Mouse (Mus musculus): ENCODE data around the gene Sdccag8.

The Sdccag8 gene

DNA sequence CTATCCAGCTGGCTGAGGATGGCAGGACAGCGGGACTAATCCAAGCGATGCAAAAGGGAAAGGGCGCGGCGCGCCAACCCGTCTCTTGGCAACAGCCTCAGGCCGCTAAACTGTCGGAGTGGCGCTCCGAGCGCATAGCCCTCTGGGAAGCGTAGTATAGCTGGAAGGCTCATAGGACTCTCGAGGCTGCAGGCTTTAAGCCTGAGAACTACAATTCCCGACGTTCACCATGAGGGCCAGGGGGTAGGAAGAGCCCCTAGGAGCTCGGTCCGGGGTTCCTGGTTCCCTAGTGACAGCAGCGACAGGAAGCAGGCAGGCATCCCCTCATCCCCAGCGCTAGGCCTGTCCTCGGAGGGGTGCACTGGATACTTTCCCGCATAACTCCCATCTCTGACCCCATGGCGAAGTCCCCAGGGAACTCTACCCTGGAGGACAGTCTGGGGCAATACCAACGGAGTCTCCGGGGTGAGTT lies at the start of gene Sdccag8:
TSS of gene Sdccag8 (plus strand) at position 70 of the 472 bp plus-strand sequence.
- peak; percentile 95 for DNase-seq (ENCODE audit: low spot score)

GRCm38 (mm10) chr1:176774533-176774932 lies 39.9 kb upstream of the Sdccag8 start:
- no peak for DNase-seq (ENCODE audit: low spot score)

- no peak for DNase-seq (ENCODE audit: low spot score)
These were observed 25.1 kb upstream of the Sdccag8 start for GRCm38 (mm10) chr1:176789326-176789725.

- DNase-seq (ENCODE audit: low spot score) = no peak
These were observed 22.3 kb upstream of the Sdccag8 start for GRCm38 (mm10) chr1:176792175-176792574.

DNA sequence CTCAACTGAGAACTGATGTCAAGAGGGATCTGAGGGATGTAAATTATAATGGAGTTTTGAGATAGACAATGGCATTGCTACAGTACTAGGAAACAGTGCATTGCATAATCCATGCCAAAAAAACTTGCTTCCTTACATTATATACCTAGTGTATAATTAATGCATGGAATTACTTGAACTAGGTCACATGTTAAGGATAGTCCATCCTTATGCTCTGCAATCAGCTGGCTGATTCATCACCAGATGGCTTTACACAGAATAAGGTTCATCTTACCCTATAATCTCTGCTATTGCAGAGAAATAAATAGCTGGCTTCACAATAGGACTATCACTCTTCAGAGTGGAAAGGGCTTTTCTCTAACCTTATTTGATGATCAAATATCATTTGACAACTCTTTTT lies 15.8 kb upstream of the Sdccag8 start:
- DNase-seq (ENCODE audit: low spot score) = no peak

DNA sequence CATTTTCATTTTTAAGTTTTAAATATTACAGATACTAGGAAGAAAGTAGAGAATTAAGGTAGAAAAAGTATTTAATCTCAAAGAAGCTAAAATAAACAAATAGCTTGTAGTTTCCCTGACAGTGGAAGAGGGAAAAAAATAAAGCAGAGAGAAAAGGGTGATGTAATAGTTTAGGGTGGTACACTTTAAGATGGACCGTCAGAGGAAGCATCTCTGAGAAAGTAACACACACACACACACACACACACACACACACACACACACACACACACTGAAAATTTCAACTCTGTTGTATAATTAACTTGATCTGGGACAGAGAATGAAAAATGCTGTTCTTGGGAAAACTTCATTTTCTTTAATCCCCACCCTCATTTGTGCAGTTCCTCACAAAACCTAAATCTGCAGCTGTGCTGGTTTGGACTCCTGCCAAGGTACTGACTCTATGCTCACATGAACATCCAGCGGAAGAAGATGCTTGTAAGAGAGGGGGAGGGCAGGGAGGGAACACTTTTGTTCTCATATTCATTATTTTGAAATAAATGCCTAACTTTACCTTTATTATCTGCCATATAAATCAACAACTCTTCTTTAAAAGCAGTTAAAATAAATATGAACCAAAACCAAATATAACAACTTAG lies 13.6 kb upstream of the Sdccag8 start:
- DNase-seq (ENCODE audit: low spot score) = peak; percentile 30

GRCm38 (mm10) chr1:176810161-176810560 lies 4.3 kb upstream of the Sdccag8 start:
- DNase-seq (ENCODE audit: low spot score) = no peak

DNA sequence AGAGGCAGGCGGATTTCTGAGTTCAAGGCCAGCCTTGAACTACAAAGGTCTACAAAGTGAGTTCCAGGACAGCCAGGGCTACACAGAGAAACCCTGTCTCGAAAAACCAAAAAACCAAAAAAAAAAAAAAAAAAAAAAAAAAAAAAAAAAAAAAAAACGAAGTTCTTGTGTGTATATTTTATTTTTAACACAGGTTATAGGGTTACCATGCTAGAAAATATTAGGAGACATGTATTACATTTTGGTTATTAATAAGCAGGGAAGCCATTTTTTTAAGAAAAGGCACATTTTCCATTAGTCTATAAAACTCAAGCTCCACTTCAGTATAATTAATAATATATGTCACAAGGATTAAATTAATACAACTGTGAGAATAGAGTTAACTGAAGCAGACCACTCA lies 2.6 kb upstream of the Sdccag8 start:
- DNase-seq (ENCODE audit: low spot score) = no peak

- no peak for DNase-seq (ENCODE audit: low spot score)
These were observed 1.8 kb upstream of the Sdccag8 start for GRCm38 (mm10) chr1:176812491-176813291.

- DNase-seq (ENCODE audit: low spot score) = peak; percentile 47
These were observed 996 bp upstream of the Sdccag8 start for GRCm38 (mm10) chr1:176813292-176814035.

DNA sequence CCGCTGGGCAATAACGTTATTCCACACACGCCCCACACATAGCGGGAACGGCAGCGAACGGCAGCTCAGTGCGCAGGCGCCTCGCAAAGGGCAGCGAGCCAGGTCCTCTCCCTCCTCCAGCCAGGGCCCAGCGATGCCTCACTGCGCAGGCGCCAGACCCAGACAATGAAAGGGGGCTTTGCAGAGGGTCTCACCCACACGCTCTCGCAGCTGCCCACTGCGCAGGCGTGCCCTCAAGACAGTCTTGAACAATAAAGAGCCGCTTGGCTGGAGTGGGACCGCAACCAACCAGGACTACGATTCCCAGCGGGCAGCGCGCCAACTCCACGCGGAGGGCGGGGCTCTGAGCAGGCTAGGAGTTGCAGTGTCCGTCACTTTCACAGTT lies 432 bp upstream of the Sdccag8 start, which contains the start of gene Cep170:
TSS of gene Cep170 (minus strand) at position 32 of the 385 bp plus-strand sequence.
- peak; percentile 96 for DNase-seq (ENCODE audit: low spot score)

DNA sequence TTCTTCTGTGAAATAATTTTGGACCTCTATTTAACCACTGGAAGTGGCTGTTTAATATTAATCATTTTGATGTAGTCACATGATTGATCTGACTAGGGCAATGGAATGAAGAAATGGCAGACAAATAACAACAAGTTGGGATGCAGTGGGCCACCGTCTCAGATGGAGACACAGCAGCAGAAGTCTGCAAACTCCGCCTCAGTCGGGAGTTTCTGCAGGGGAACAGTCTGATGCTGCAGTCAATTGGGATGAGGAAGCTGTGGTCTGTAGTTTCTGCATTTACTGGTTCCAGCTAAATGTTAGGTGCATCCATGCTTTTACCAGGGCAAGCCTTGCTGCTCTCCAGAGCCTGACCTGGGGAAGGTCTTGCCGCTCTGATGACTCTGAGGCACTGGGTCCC lies 2.3 kb downstream of the Sdccag8 start:
- no peak for DNase-seq (ENCODE audit: low spot score)

DNA sequence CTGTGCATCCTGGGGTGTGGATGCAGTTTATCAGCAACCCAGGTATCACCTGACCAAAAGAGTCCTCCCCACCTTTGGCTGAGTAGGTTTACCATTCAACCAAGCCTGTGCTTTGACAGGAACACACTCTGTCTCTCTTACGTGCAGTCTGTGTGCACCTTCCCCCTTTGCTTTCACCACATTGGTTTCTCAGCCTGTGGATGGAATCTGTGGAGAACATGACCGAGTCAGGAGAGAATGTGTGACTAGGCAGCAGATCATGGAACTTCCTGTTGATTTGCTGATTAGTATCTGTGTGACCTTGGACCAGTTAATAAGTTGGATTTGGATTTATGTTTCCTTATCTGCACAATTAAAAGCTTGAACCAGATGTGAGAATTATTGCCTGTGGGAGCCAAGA lies 3.7 kb downstream of the Sdccag8 start:
- DNase-seq (ENCODE audit: low spot score) = no peak

DNA sequence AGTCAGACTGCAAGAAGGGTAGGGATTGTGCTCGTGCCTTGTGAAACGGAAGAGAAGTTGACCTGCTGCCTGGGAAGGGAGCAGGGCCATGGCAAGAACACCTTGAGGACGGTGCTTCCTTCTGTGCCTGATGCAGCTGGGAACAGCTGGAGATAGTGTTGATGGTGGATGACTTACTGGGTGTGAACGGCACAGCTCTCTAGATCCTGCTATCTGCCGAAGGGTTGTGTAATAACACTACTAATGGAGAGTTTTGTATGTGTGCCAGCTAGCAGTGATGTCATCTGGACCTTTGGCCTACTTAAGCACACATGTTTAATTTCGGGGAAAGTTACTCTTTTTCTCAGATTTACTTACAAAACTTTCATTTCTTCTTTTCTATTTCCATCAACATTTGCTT lies 4.3 kb downstream of the Sdccag8 start:
- DNase-seq (ENCODE audit: low spot score) = peak; percentile 58

GRCm38 (mm10) chr1:176821929-176822328 lies 7.5 kb downstream of the Sdccag8 start:
- DNase-seq (ENCODE audit: low spot score) = no peak

DNA sequence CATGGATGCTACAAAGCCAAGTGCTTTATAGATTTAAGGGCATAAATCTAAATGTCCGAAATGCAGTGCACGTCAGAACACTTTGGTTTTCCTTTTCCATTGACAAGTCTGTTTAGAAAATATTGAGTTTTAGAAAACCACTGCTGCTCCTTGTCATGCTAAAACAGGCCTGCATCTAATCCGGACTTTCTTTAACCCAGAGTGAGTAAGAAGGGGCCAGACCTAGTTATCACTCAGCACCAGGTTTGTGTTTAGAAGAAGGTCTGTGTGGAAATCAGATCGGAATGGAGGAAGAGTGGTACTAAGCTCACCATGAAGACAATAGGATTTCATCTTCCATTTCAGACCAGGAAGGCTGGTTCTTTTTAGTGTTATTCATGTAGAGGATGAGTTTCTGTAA lies 8.5 kb downstream of the Sdccag8 start:
- DNase-seq (ENCODE audit: low spot score) = no peak

GRCm38 (mm10) chr1:176823889-176824288 lies 9.4 kb downstream of the Sdccag8 start:
- no peak for DNase-seq (ENCODE audit: low spot score)

DNA sequence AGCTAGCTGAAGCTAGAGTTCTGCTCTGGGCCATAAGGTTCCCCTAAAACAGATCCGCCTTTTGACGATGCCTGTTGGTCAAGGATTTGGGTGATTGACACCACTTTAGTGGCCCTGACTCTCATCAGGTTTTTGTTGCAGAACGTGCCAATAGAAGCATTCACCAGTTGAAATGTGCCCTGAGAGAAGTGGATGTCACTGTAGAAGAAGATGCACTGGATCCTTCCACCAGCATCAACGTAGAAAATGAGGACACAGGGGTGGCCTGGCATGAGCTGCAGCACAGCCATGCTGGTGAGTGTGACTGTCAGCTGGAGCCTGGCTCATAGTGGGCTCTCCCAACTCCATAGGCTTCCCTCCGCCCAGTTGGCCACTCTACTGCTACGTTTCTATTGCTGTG lies 10.2 kb downstream of the Sdccag8 start:
- DNase-seq (ENCODE audit: low spot score) = no peak

- DNase-seq (ENCODE audit: low spot score) = no peak
These were observed 10.6 kb downstream of the Sdccag8 start for GRCm38 (mm10) chr1:176825084-176825483.

- DNase-seq (ENCODE audit: low spot score) = no peak
These were observed 11.7 kb downstream of the Sdccag8 start for GRCm38 (mm10) chr1:176826186-176826585.

DNA sequence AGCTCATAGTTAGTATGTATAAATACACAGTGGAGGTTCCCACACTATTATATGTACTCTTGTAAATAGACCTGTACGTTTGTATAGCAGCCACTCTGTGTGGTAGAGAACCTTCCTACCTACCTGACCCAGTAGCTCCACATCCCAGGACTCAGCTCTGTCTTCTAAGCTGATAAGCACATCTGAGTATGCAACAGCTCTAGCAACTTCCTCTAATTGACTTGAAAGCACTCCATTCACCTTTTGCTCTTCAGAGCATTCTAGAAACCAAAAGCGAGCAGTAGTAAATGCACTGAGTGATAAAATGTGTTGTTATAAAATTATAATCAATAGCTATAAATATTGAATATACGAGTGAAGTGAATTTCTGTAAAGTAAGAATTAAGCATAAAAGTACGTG lies 12.5 kb downstream of the Sdccag8 start:
- no peak for DNase-seq (ENCODE audit: low spot score)

GRCm38 (mm10) chr1:176827365-176827764 lies 12.9 kb downstream of the Sdccag8 start:
- DNase-seq (ENCODE audit: low spot score) = peak; percentile 56

Measured in urinary bladder, postnatal 14 days (tissue).